Mouse (Mus musculus): ENCODE results near the gene Olfr457.
"Not testable (repeated sequence)": the region's sequence is repeated elsewhere in the genome, so short reads cannot be mapped to it uniquely, and the experiment has no call there.

Gene Olfr457

DNA sequence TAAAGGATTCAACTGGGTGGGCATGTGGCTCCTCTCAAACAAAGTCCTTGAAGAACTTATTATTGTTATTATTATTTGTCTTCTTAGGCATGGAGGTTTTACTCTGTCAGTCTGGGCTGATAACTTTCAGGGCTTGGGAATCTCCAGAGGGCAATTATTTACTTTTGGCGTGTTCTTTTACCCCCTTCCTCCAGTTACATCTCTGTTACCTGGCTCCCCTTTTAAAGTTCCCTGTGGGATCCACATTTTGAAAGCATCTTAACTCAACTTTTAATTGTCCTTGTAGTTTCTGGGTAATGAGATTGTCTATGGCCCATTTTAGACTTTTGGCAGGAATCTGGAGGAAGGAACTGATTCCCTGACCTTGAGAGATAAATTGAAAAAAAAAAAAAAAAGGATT lies at the start of gene Olfr457:
Gene Olfr457 (minus strand): TSS at position 101 of the 400 bp plus-strand sequence.
- no peak for DNase-seq (ENCODE audit: extremely low spot score, low spot score)

DNA sequence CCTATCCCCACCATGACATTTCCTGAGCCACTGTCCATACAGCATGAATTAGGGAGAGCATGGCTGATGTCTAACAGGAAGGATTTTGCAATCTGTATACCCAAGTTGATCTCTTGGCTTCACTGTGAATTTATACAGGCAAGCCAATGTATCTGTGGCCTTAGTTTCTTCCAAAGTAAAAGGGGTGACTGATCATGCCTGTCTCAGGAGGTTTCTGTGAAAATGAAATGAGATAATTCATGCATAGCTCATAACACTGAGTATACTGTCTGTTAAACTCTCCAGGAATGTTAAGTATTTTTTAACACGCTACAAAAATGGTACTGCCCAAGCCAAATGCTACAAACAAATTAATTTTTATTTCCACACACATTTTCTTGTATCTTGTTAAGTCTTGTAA lies 37.3 kb upstream of the Olfr457 start:
- no peak for DNase-seq (ENCODE audit: extremely low spot score, low spot score)

DNA sequence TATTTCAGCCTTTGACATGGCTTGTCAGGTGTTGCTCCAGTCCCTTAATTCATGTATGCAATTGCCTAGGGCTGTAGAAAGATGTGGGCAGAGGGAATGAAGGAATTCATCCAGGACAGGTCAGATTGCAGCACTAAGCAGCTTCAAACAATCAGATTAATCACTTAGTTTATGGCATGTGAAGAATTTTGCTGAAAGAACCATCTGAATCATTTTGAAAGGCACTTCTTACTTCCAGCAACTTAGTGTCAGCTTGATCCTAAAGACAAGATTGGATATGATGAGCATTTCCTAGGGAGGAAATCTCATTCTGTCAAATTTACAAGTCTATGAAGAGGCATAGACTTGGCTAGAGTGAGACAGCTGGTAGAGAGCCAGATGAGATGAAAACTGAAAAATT lies 33.2 kb upstream of the Olfr457 start:
- no peak for DNase-seq (ENCODE audit: extremely low spot score, low spot score)

DNA sequence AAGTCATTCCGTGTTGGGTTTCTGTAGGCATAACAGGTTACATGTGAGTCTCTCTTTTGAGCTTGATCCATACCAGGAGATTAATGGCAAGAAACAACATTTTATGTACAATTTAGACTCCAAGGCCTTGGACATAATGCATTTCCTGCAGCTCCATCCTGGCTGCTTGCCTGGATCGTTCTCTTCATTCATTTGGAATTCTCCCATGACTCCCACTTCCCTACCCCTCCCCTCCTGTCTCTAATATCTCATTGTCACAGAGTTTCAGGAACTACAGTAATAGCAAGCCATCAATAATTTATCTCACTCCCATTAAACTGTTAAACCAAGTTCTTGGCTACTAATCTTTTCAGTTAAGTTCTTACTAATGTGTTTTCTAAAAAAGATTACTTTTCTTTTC lies 27.3 kb upstream of the Olfr457 start:
- no peak for DNase-seq (ENCODE audit: extremely low spot score, low spot score)

DNA sequence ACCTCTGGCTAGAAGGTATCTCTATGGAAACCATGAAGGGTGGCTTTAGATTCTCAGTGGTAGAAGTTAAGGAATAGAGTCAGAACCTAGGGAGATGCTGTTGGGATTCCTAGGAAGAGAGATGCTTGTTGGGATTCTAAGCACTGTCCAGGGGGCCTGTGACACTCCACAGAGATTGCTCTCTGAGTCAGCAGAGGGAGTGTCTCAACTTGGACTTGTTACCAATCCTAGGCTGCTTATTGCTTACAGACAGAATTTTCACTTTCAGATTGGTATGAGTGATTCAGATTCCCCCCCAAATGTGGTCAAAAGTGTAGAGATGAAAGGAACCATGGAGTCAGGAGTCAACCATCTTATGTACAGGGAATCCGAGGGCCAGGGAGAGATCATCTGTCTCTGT lies 13.6 kb upstream of the Olfr457 start:
- DNase-seq (ENCODE audit: extremely low spot score, low spot score), result no peak

DNA sequence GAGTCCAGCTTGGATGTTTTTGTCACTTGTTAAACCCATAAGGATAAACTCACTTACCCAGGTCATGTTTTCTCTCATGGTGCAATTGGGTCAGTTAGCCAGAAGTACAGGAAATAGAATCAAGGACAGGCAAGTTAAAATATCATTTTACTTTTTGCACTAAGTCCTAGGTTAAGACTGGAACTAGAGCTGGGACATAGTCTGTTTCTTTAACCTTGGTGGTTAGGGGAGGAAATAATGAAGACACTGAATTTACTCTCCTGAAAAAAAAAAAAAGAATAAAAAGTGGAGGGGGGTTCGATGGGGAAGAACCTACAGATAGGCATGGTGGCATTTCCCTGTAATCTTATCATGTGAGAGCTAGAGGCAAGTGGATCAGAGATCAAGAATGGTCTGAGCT lies 11.0 kb upstream of the Olfr457 start, which contains the start of gene Olfr456:
Gene Olfr456 (minus strand): TSS at position 101 of the 400 bp plus-strand sequence.
- no peak for DNase-seq (ENCODE audit: extremely low spot score, low spot score)

DNA sequence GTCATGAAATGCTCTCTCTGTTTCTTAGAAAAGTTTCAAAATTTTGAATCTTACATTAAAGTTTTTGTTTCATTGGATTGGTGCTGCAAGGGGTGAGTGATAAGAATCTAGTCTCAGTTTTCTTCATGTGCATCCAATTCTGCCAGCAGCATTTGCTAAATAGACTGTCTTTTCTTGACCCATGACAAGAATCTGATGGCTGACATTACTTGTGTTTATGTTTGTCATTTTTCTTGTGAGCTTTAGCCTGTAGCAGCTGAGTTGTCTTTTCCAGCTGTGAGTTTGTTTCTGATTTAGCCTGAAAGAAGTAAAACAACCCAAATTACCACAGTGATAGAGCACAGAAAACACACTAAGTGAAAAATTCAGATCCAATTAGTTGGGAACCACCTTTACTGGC lies 8.5 kb upstream of the Olfr457 start:
- no peak for DNase-seq (ENCODE audit: extremely low spot score, low spot score)

DNA sequence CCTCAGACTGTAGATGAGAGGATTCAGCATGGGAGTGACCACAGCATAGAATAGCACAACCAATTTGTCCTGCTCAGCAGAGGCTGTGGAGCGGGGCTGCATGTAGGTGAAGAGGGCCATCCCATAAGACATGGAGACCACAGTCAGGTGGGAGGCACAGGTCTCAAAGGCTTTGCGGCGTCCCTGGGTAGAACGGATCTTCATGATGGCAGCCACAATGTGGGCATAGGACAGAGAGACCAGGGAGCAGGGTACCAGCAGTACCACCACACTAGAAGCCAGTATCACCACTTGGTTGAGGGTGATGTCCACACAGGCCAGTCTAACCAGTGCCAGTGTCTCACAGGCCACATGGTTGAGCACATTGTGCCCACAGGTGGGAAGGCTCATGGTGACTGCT lies 4.8 kb downstream of the Olfr457 start:
- not testable (repeated sequence) for DNase-seq (ENCODE audit: extremely low spot score, low spot score)

DNA sequence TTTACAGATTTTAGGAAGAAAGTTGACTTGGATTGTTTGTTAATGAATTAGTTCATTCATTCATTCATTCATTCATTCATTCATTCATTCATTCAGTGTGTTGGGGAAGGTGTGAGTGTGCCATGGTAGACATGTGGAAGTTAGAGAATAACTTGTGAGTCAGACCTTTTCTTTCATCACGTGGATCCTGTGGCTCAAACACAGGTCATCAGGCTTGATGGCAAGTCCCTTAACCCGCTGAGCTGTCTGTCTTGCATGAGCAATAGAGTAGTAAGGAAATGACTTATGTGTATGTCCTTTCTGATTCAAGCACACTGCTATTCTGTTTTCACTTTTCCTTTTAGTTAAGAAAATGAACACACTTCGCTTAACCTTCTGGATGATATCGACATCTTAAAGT lies 5.6 kb downstream of the Olfr457 start:
- DNase-seq (ENCODE audit: extremely low spot score, low spot score), result no peak

DNA sequence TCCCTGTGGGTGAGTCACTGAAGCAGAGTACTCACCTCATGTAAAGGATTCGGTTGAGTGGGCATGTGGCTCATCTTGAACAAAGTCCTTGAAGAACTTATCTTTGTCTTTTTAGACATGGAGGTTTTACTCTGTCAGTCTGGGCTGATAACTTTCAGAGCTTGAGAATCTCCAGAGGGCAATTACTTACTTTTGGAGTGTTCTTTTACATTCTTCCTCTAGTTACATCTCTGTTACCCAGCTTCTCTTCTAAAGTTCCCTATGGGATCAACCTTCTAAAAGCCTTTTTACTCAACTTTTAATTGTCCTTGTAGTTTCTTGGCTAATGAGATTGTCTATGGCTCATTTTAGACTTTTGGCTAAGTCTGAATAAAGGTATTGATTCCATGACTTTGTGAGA lies 11.0 kb downstream of the Olfr457 start, which contains the start of gene Olfr458:
Gene Olfr458 (minus strand): TSS at position 101 of the 400 bp plus-strand sequence.
- DNase-seq (ENCODE audit: extremely low spot score, low spot score), result no peak

DNA sequence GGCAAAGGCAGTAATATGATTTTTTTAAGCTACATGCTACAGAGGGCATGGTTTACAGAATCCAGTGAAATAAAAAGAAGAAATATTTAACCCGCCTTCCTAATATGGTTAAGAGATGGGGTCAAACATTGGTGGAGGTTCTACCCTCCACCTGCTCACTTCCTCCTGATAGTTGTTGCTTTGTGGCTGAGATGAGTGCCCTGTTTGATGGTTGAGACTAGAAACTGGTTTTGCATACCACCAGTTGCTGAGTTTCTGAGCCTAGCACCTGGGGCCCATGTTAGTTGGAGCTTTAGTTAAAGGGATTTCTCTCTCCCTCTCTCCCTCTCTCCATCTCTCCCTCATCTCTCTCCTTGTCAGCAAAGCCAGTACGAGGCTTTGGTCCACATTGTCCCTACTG lies 28.8 kb downstream of the Olfr457 start:
- DNase-seq (ENCODE audit: extremely low spot score, low spot score), result no peak

DNA sequence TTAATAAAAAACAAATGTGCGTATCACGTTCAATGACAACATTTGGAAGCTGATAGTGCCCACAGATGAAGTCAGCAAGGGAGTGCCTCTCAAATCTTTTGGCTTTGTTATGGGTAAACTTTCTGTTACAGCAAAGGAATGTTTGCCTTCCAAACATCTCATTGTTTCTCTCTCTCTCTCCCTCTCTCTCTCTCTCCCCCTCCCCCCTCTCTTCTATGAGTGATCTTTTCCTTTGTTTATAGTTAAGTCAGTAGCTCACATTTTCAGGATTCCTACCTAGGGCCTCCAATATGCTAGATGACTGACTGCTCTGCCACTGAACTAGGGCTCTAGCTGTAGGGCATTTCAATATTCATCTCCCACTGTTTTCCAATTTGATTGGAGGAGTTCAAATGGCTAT lies 31.6 kb downstream of the Olfr457 start:
- no peak for DNase-seq (ENCODE audit: extremely low spot score, low spot score)

DNA sequence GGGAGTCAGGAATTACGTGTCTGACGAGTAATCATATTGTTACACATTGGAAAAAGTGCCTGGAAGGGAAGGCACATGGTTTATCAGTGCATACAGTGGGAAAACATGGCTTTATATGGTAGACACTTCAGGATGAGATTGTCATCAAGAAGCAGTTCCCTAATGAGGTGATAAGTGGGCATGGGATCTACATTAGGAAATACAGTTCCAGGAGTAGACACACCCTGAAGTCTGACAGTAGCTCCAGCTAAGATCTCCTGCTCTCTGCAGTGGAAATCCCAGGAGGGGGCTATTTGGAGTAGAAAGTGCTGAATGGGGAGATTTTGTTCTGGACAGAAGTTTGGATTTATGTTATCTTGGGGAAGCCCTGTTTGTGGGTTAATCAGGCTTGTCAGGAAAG lies 34.7 kb downstream of the Olfr457 start:
- no peak for DNase-seq (ENCODE audit: extremely low spot score, low spot score)

DNA sequence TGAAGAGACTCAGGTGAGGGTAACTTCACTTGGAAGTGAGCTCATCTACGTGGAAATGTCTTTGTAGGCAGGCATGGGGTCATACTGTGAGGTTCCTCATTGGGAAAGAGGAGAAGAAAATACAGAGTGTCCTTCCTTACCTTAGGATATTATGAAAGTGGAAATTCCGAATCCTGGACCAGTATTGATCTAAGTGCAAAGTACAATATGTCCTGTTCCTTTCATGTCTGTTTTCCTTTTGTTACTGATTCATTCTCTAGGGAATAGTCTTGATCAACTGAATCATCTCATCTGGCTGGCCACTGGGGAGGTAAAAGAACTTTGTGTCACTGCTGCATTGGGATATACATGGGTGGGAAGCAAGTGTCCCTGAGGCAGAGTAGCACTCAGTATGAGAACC lies 40.6 kb downstream of the Olfr457 start:
- no peak for DNase-seq (ENCODE audit: extremely low spot score, low spot score)

DNA sequence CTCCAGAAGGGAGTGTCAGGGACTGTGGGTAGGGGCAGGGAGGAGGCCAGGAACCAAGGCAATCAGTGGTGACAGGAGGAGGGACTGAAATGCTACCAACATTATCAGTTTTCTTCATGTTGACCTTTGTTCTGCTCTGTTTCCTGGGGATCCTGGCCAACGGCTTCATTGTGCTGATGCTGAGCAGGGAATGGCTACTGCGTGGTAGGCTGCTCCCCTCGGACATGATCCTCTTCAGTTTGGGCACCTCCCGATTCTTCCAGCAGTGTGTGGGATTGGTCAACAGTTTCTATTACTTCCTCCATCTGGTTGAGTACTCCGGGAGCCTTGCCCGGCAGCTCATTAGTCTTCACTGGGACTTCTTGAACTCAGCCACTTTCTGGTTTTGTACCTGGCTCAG lies 41.7 kb downstream of the Olfr457 start, which contains the start of gene Tas2r126:
Gene Tas2r126 (plus strand): TSS at position 90 of the 400 bp plus-strand sequence.
- DNase-seq (ENCODE audit: extremely low spot score, low spot score), result no peak

DNA sequence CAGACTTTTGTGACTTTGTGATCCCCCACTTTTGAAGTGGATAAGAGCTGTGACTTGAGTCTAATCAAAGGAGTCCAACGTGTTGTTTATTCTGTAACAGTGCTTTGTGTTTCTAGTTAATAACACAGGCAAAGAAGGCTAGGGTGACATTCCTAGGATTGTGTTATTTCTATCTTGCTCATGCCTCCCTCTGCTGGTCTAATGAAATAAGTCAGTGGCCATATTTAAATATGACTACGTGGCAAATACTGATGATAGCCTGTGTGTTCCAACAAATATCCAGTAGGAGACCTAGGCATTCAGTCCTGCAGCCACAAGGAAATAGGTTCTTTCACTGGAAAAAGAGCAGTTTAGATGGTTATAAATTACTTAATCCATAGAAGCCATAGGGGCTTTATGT lies 42.6 kb downstream of the Olfr457 start:
- no peak for DNase-seq (ENCODE audit: extremely low spot score, low spot score)

DNA sequence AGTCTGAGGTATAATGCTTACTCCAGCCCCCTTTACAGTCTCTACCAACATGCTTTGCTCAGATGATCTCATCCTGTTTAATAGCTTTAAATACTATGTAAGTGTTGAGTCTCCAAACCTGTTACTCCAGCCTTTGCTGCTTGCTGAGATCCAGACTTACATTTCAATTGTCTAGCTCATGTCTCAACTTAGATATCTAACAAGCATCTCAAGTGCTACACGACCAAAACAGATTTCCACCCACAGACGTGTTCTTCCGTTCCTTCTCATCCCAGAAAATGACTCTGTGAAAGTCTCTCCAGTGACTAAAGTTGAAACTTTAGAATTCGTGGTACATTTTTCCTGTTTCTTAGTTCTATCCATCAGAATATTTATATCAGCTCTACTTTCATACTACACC lies 49.8 kb downstream of the Olfr457 start:
- no peak for DNase-seq (ENCODE audit: extremely low spot score, low spot score)

DNA sequence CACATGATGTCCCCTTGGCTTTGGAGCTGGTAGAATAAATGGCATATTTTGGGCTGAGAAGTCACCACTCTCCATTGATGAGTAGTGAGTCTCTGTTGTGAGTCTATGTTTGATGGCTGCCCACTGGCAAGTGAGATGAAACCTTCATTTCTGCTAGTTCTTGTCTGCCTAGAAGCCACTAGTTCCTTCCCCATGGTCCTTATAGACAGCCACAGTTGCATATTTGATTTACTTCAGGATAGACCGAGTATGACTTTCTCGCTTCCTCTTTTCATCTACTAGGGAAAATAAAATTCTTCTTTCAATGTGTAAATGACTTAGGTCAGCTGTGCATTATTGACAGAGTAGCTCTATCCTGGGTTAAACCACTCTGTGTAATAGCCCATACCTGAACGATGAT lies 51.7 kb downstream of the Olfr457 start:
- no peak for DNase-seq (ENCODE audit: extremely low spot score, low spot score)

DNA sequence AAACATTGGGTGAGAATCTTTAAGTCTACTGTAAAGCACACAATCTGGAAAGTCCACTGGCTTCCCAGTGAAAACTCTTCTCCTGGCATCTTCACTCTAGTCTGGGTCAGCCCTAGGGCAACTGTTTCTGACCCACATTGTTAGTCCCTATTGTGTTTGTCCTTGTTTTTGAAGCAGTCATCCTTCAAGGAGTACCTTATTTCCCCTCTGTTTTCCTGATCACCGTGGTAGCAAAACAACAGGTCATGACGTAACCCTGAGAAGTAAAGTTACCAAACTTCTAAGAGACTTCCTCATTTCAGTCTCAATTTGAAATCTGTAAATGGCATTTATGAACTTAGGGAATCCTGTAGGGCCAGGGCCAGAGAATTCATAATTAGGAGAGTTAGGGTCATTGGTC lies 54.7 kb downstream of the Olfr457 start:
- no peak for DNase-seq (ENCODE audit: extremely low spot score, low spot score)

DNA sequence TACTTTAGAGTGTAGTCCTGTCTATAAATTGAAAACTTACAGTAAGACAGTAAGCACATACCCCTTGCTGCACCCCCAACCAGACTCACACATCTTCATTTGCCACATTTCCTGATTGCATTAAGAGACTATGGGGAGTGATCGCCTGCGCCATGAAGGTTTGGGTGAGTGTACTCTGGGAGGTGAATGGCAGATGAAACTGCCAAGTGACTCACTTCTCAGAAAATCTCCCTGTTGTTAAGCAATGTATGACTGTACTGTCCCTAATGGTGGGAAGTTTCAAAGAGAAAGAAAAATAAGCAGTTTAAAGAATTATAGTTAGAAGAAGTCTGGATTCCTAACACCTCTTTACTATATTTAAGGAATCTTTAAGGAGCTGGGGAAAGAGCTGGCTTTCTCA lies 56.7 kb downstream of the Olfr457 start:
- no peak for DNase-seq (ENCODE audit: extremely low spot score, low spot score)
